Mouse (Mus musculus): ENCODE results near the gene Peli2.

The Peli2 gene

GRCm38 (mm10) chr14:48153064-48153463 lies 32.4 kb downstream of the Peli2 start:
- DNase-seq (ENCODE audit: low read depth): no peak

- DNase-seq (ENCODE audit: low read depth): no peak
Observed at GRCm38 (mm10) chr14:48153865-48154511, 33.4 kb downstream of the Peli2 start.

GRCm38 (mm10) chr14:48154641-48155040 lies 34.0 kb downstream of the Peli2 start:
- no peak for DNase-seq (ENCODE audit: low read depth)

- DNase-seq (ENCODE audit: low read depth): no peak
Observed at GRCm38 (mm10) chr14:48155153-48155552, 34.5 kb downstream of the Peli2 start.

GRCm38 (mm10) chr14:48157085-48157484 lies 36.5 kb downstream of the Peli2 start:
- DNase-seq (ENCODE audit: low read depth): no peak

- DNase-seq (ENCODE audit: low read depth): no peak
Observed at GRCm38 (mm10) chr14:48157835-48158234, 37.2 kb downstream of the Peli2 start.

GRCm38 (mm10) chr14:48159401-48159800 lies 38.8 kb downstream of the Peli2 start:
- no peak for DNase-seq (ENCODE audit: low read depth)

- no peak for DNase-seq (ENCODE audit: low read depth)
Observed at GRCm38 (mm10) chr14:48162446-48162845, 41.8 kb downstream of the Peli2 start.

GRCm38 (mm10) chr14:48164917-48165316 lies 44.3 kb downstream of the Peli2 start:
- no peak for DNase-seq (ENCODE audit: low read depth)

- no peak for DNase-seq (ENCODE audit: low read depth)
Observed at GRCm38 (mm10) chr14:48166396-48166795, 45.8 kb downstream of the Peli2 start.

GRCm38 (mm10) chr14:48167020-48167419 lies 46.4 kb downstream of the Peli2 start:
- no peak for DNase-seq (ENCODE audit: low read depth)

- no peak for DNase-seq (ENCODE audit: low read depth)
Observed at GRCm38 (mm10) chr14:48168116-48168515, 47.5 kb downstream of the Peli2 start.

GRCm38 (mm10) chr14:48169970-48170369 lies 49.3 kb downstream of the Peli2 start:
- no peak for DNase-seq (ENCODE audit: low read depth)

- no peak for DNase-seq (ENCODE audit: low read depth)
Observed at GRCm38 (mm10) chr14:48171268-48171667, 50.6 kb downstream of the Peli2 start.

GRCm38 (mm10) chr14:48172026-48172425 lies 51.4 kb downstream of the Peli2 start:
- no peak for DNase-seq (ENCODE audit: low read depth)

- DNase-seq (ENCODE audit: low read depth): no peak
Observed at GRCm38 (mm10) chr14:48172876-48173275, 52.3 kb downstream of the Peli2 start.

GRCm38 (mm10) chr14:48173840-48174239 lies 53.2 kb downstream of the Peli2 start:
- DNase-seq (ENCODE audit: low read depth): no peak

- no peak for DNase-seq (ENCODE audit: low read depth)
Observed at GRCm38 (mm10) chr14:48174356-48174755, 53.7 kb downstream of the Peli2 start.

GRCm38 (mm10) chr14:48175115-48175514 lies 54.5 kb downstream of the Peli2 start:
- DNase-seq (ENCODE audit: low read depth): no peak

- DNase-seq (ENCODE audit: low read depth): no peak
Observed at GRCm38 (mm10) chr14:48178304-48178995, 57.8 kb downstream of the Peli2 start.

GRCm38 (mm10) chr14:48179021-48179420 lies 58.4 kb downstream of the Peli2 start:
- no peak for DNase-seq (ENCODE audit: low read depth)

GRCm38 (mm10) chr14:48186302-48186701 lies 65.7 kb downstream of the Peli2 start:
- DNase-seq (ENCODE audit: low read depth): no peak

GRCm38 (mm10) chr14:48187100-48187499 lies 66.5 kb downstream of the Peli2 start:
- DNase-seq (ENCODE audit: low read depth): no peak

GRCm38 (mm10) chr14:48189330-48189729 lies 68.7 kb downstream of the Peli2 start:
- DNase-seq (ENCODE audit: low read depth): no peak
